Mouse (Mus musculus) thymus, adult 2 months (tissue): ENCODE measurements at regions not wholly inside any gene's neighbourhood (a gene's known extent, or its start where the extent isn't known, plus 50 kb on each side); places are given as distances from the start of the nearest gene placed in this dataset.

Experiments used
- CTCF ChIP-seq: fragments of 200-500 bp; IDR thresholded peaks from 2 replicates; pipeline ENCODE4 v1.5.1; 2012; ENCODE audit warnings: mild to moderate bottlenecking, control low read depth, low read length, moderate library complexity, borderline replicate concordance; ENCODE audit not compliant: control insufficient read depth, poor library complexity, insufficient read depth; ENCODE audit errors: extremely low read depth
- POLR2A ChIP-seq: fragments of 200-500 bp; IDR thresholded peaks from 2 replicates; pipeline ENCODE4 v1.6.1; 2012; ENCODE audit warnings: mild to moderate bottlenecking, low read length, control low read depth, moderate library complexity; ENCODE audit not compliant: control insufficient read depth, poor library complexity, insufficient read depth; ENCODE audit errors: extremely low read depth

DNA sequence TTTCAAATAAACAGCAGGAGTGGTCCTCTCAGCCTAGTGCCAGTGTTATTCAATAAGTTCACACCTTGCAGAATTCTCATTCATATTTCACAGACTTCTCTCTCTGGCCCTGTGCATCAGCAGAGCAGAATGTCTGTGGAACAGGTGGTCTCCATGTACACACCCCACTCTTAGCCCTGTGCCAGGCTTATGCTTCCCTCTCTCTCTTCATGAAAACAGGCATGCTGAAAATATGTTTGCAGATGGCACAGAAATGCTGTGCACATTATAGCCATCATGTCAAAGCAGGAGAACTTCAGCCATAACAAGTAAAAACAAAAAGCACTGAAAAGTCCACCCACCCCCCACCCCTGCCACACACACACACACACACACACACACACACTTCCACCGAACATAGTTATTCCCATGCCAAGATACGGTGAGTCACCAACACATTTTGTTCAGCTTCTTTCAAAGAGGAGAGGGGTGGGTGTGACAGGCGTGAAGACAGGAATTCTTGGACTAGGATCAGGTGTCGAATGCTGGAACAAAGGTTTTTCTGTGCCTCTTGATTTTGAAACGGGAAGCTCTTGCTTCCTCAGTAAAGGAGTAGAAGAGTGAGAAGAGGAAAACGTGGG is 600.6 kb downstream of the Rwdd3 start:
- TF ChIP-seq CTCF (no peak), POLR2A (no peak)
